Mouse (Mus musculus) ES-E14 (cell line): ENCODE results near the gene Kdm4b. TPM values are rescaled to one million over a fixed set of nuclear protein-coding genes. Genes with fewer than 3 reads are reported as not detected.
A peak's percentile ranks its signal among the peaks of the same experiment; 100 is the strongest.

Experiments
- DNase-seq: peaks from one replicate; pipeline ENCODE4 v3.0.0-alpha.2; 2013; ENCODE audit warnings: low read depth, low spot score
- H3K27ac ChIP-seq: 2 replicates; pipeline ENCODE4 v1.5.1; 2012; ENCODE audit warnings: low read depth, mild to moderate bottlenecking, low read length, moderate library complexity, mixed read lengths; ENCODE audit not compliant: poor library complexity, insufficient read depth, severe bottlenecking
- H3K36me3 ChIP-seq: 2 replicates; pipeline ENCODE4 v1.6.1; 2012; ENCODE audit warnings: mild to moderate bottlenecking, low read length, moderate library complexity, mixed read lengths; ENCODE audit not compliant: control insufficient read depth, poor library complexity, insufficient read depth, severe bottlenecking
- H3K4me1 ChIP-seq, 2 experiments: fragments of 150-350 bp in 1 of 2; sonication (generic) in 1 of 2; 2 replicates each; pipeline ENCODE4 v1.6.1; 2012; ENCODE audit warnings: low read length in 2 of 2, mild to moderate bottlenecking in 1 of 2, mixed read lengths in 1 of 2; ENCODE audit not compliant: control insufficient read depth in 2 of 2, insufficient read depth in 2 of 2, poor library complexity in 1 of 2
- H3K4me3 ChIP-seq, 2 experiments: fragments of 150-350 bp in 1 of 2; sonication (generic) in 1 of 2; 2 replicates each; pipeline ENCODE4 v1.5.1; 2012; ENCODE audit warnings: low read length in 2 of 2, low read depth in 1 of 2, mild to moderate bottlenecking in 1 of 2, mixed read lengths in 1 of 2; ENCODE audit not compliant: insufficient read depth in 1 of 2, poor library complexity in 1 of 2, severe bottlenecking in 1 of 2
- H3K9ac ChIP-seq: 2 replicates; pipeline ENCODE4 v1.6.1; 2012; ENCODE audit warnings: low read depth, mild to moderate bottlenecking, low read length, mixed read lengths; ENCODE audit not compliant: poor library complexity, insufficient read depth, severe bottlenecking
- H3K9me3 ChIP-seq: fragments of 150-350 bp; sonication (generic); 2 replicates; pipeline ENCODE4 v1.6.1; 2012; ENCODE audit warnings: low read depth, mild to moderate bottlenecking, low read length; ENCODE audit not compliant: control insufficient read depth, insufficient read depth
- CHD2 ChIP-seq: IDR thresholded peaks from 2 replicates; pipeline ENCODE4 v1.6.1; 2014; ENCODE audit warnings: mild to moderate bottlenecking, low read depth, low read length, inconsistent platforms
- HCFC1 ChIP-seq: IDR thresholded peaks from 2 replicates; pipeline ENCODE4 v1.6.1; 2012; ENCODE audit warnings: low read length, inconsistent platforms, borderline replicate concordance; ENCODE audit not compliant: insufficient read depth
- MAFK ChIP-seq: IDR thresholded peaks from 2 replicates; pipeline ENCODE4 v1.6.1; 2014; ENCODE audit warnings: mild to moderate bottlenecking, low read depth, low read length, inconsistent platforms; ENCODE audit not compliant: insufficient read depth
- ZC3H11A ChIP-seq: IDR thresholded peaks from 2 replicates; pipeline ENCODE4 v1.6.1; 2012; ENCODE audit warnings: low read depth, mild to moderate bottlenecking, inconsistent platforms, low read length, borderline replicate concordance
- ZNF384 ChIP-seq: IDR thresholded peaks from 2 replicates; pipeline ENCODE4 v1.6.1; 2012; ENCODE audit warnings: low read depth, low read length, inconsistent platforms
- in situ Hi-C, 2 experiments: fragments of 600-800 bp; cut with MboI; formaldehyde crosslinking; loops; one replicate each; pipeline ENCODE4 v1.15.1; 2025; ENCODE audit warnings: low sequenced_read_pairs in 2 of 2, inconsistent platforms in 1 of 2; ENCODE audit not compliant: unreplicated experiment in 2 of 2
- total RNA-seq: library from RNA; depleted of rRNA; stranded (reverse); fragments of 300-350 nt; gene quantifications from 2 replicates; pipeline ENCODE4 v1.2.3, GENCODE M21; 2012

The Kdm4b gene
- total RNA-seq, 1 experiment = 21.1 TPM

GRCm38 (mm10) chr17:56420022-56420421 is 94.2 kb downstream of the Kdm4b start:
- Histone ChIP-seq H3K27ac (no peak overlapping the region), H3K9ac (no peak overlapping the region), H3K4me1 (peaks cover 0 to 11% of the 10 kb centered on the region in 2 experiments; a peak in 1 of 4 replicates), H3K36me3 (peaks cover 73% of the 10 kb centered on the region), H3K9me3 (no peaks in the 10 kb centered on the region), H3K4me3 (no peak overlapping the region)
- no peak for DNase-seq
- in situ Hi-C loops = no loop called here
- TF ChIP-seq MAFK (no peak), CHD2 (no peak), ZNF384 (no peak), ZC3H11A (no peak), HCFC1 (no peak)

- TF ChIP-seq ZC3H11A (no peak), ZNF384 (no peak), MAFK (no peak), CHD2 (no peak)
- peak; percentile 71 for DNase-seq
- H3K27ac ChIP-seq = no peak overlapping the region; the same call in 1 of the 2 replicates
- H3K4me3 ChIP-seq = peak overlapping the region; percentile 59 to 89
- peaks cover 2 to 17% of the 10 kb centered on the region in 2 experiments; a peak in 1 of 4 replicates for H3K4me1 ChIP-seq
- H3K36me3 ChIP-seq = peaks cover 36% of the 10 kb centered on the region; the same call in 1 of the 2 replicates
- H3K9me3 ChIP-seq = no peaks in the 10 kb centered on the region
- H3K9ac ChIP-seq = peak overlapping the region; percentile 84
- in situ Hi-C loops = no loop called here
Measured at GRCm38 (mm10) chr17:56424726-56425583, 99.1 kb downstream of the Kdm4b start.

- peak; percentile 43 for DNase-seq
- in situ Hi-C loops = no loop called here
- Histone ChIP-seq H3K9ac (peak overlapping the region; percentile 84), H3K36me3 (peaks cover 31% of the 10 kb centered on the region; the same call in 1 of the 2 replicates), H3K4me1 (peaks cover 2 to 17% of the 10 kb centered on the region in 2 experiments; a peak in 1 of 4 replicates), H3K9me3 (no peaks in the 10 kb centered on the region), H3K27ac (no peak overlapping the region; the same call in 1 of the 2 replicates), H3K4me3 (peak overlapping the region; percentile 59 to 89)
- TF ChIP-seq HCFC1 (no peak), MAFK (no peak), CHD2 (no peak), ZC3H11A (no peak), ZNF384 (no peak)
Measured at GRCm38 (mm10) chr17:56425584-56425914, 99.7 kb downstream of the Kdm4b start.

- in situ Hi-C loops = no loop called here
- Histone ChIP-seq H3K4me1 (peaks cover 2 to 17% of the 10 kb centered on the region in 2 experiments; a peak in 1 of 4 replicates), H3K9me3 (no peaks in the 10 kb centered on the region), H3K27ac (no peak overlapping the region), H3K4me3 (peak overlapping the region; percentile 59 to 89), H3K9ac (peak overlapping the region; percentile 84), H3K36me3 (peaks cover 27% of the 10 kb centered on the region; the same call in 1 of the 2 replicates)
- no peak for DNase-seq
- TF ChIP-seq ZC3H11A (no peak), MAFK (no peak), ZNF384 (no peak), HCFC1 (no peak), CHD2 (no peak)
Measured at GRCm38 (mm10) chr17:56425941-56426340, 100.1 kb downstream of the Kdm4b start.
